Mouse (Mus musculus) liver, postnatal 0 days (tissue): Measurements from ENCODE around the gene Ang5. TPM values are rescaled to one million over a fixed set of nuclear protein-coding genes. Genes with fewer than 3 reads are reported as not detected.
"Not testable (repeated sequence)": the region's sequence is repeated elsewhere in the genome, so short reads cannot be mapped to it uniquely, and the experiment has no call there.

Source experiments
- ATAC-seq: fragments of 200-750 bp; cut with Nextera tagmentation; 2 replicates; pipeline ENCODE4 v1.8.0; 2017; ENCODE audit warnings: mild to moderate bottlenecking, moderate library complexity
- DNase-seq: peaks from one replicate; pipeline ENCODE4 v3.0.0-alpha.2; 2016
- H3K27ac ChIP-seq: fragments of 300-500 bp; sonication (generic); 2 replicates; pipeline ENCODE4 v1.5.1; 2014; ENCODE audit warnings: antibody characterized with exemption, moderate library complexity, mild to moderate bottlenecking, low read depth
- H3K27me3 ChIP-seq: fragments of 300-500 bp; sonication (generic); 2 replicates; pipeline ENCODE4 v1.6.1; 2014; ENCODE audit warnings: low read length, control low read depth, mixed read lengths; ENCODE audit not compliant: insufficient read depth
- H3K36me3 ChIP-seq: fragments of 300-500 bp; sonication (generic); replicated peaks from 2 replicates; pipeline ENCODE4 v1.6.1; 2014; ENCODE audit warnings: mild to moderate bottlenecking, control low read depth, low read length, moderate library complexity, mixed read lengths; ENCODE audit not compliant: insufficient read depth
- H3K4me1 ChIP-seq: fragments of 300-500 bp; sonication (generic); 2 replicates; pipeline ENCODE4 v1.6.1; 2014; ENCODE audit warnings: antibody characterized with exemption, mild to moderate bottlenecking, control low read depth; ENCODE audit not compliant: insufficient read depth
- H3K4me2 ChIP-seq: fragments of 300-500 bp; sonication (generic); 2 replicates; pipeline ENCODE4 v1.6.1; 2014; ENCODE audit warnings: low read depth, mild to moderate bottlenecking, low read length, moderate library complexity, mixed read lengths
- H3K4me3 ChIP-seq: fragments of 300-500 bp; sonication (generic); 2 replicates; pipeline ENCODE4 v1.5.1; 2014; ENCODE audit warnings: low read depth, low read length
- H3K9ac ChIP-seq: fragments of 300-500 bp; sonication (generic); replicated peaks from 2 replicates; pipeline ENCODE4 v1.6.1; 2014; ENCODE audit warnings: mild to moderate bottlenecking, moderate library complexity
- H3K9me3 ChIP-seq: fragments of 300-500 bp; sonication (generic); 2 replicates; pipeline ENCODE4 v1.6.1; 2016; ENCODE audit warnings: mild to moderate bottlenecking, control low read depth, low read length, mixed read lengths
- CTCF ChIP-seq: sonication (generic); IDR thresholded peaks from 2 replicates; pipeline ENCODE4 v1.5.1; 2016; ENCODE audit warnings: antibody characterized with exemption, low read depth
- EP300 ChIP-seq: IDR thresholded peaks from 2 replicates; pipeline ENCODE4 v1.6.1; 2016; ENCODE audit warnings: antibody characterized with exemption, low read depth, mild to moderate bottlenecking
- WGBS: fragments of 180-500 bp; shearing (Covaris S2); extraction: QIAGEN DNeasy Blood & Tissue Kit; methylation state at CpG from one replicate; pipeline ENCODE4 v1.1.7; 2014; ENCODE audit not compliant: insufficient replicate concordance; 5-methylcytosine and 5-hydroxymethylcytosine counted together
- polyA plus RNA-seq: library from polyadenylated mRNA; unstranded; fragments of >200 nt; fragmentation: Nextera tagmentation; extraction: Ambion mirVana; gene quantifications from 2 replicates; pipeline ENCODE4 v1.2.1, GENCODE M21; 2015

The Ang5 gene
- polyA plus RNA-seq, 1 experiment from 2014 or later: not detected

DNA sequence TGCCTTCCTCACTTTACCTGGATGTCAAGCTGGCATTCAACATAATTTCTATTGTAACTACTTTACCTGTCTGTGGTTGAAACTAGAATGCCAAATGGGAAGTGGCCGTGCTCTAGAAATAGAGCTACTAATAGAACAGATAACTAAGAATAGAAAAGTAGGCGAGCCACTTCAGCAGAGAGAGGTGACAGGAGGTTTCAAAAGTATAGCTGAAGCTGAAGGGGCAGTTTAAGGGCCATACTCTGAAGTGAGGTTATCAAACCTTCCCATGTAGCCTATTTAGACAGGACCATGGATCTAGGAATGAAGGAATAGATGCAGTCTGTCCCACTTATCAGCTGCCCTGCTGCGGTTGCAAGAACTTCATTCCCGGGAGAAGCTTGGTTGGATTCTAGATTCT is 26.6 kb downstream of the Ang5 start:
- TF ChIP-seq EP300: no peak
- TF ChIP-seq CTCF: no peak
- Histone ChIP-seq H3K36me3 (no peaks in the 10 kb centered on the region), H3K27ac (no peak overlapping the region), H3K27me3 (no peaks in the 10 kb centered on the region), H3K4me3 (no peak overlapping the region), H3K9me3 (no peaks in the 10 kb centered on the region), H3K4me1 (no peaks in the 10 kb centered on the region), H3K9ac (no peak overlapping the region), H3K4me2 (no peak overlapping the region)
- ATAC-seq: no peak
- DNase-seq: no peak
- 45% methylated on average over 4 of the region's 4 CpGs for WGBS

DNA sequence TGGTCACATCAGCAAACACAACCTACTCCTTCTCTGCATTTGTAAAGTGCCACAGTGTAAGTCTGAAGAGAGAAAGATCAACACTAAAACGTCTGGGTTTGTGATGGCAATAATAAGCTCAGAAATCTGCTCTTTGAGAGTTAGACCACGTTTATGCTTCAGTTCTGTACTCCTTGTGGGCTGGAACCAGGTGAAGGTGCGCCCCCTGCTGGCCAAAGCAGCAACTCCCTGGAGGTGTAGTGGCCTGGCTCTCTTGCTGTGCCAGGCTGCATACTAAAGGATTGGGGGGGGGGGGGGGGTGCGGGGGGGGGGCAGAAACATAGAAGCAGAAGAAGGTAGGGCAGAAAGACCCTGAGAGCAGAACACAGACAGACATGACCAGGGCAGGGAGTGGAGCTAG is 27.0 kb downstream of the Ang5 start:
- Histone ChIP-seq H3K9ac (no peak overlapping the region), H3K27ac (no peak overlapping the region), H3K4me1 (no peaks in the 10 kb centered on the region), H3K4me3 (no peak overlapping the region), H3K9me3 (no peaks in the 10 kb centered on the region), H3K27me3 (no peaks in the 10 kb centered on the region), H3K4me2 (no peak overlapping the region), H3K36me3 (no peaks in the 10 kb centered on the region)
- 2% methylated on average over 4 of the region's 4 CpGs for WGBS
- peak; percentile 77 for TF ChIP-seq CTCF
- TF ChIP-seq EP300: no peak
- ATAC-seq: peak; percentile 41; the same call in 1 of the 2 replicates
- peak; percentile 83 for DNase-seq

DNA sequence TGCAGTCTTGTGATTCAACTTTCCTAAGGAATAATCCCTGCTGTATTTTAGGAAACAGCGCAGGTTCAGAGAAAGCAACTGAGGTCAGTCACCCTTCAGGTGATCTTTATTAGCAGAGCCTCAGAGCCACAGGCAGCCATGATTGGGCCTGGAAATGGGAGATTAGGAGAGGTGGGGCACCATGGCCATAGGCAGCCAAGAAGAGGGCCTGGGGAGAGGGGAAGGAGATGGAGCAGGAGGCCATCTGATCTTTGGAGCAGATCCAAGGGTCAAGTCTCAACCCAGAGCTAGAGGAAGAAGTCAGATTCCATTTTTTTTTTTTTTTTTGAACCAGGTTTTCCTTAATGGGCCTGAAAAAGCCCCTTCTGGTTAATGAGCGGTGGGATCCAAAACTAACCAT is 29.3 kb downstream of the Ang5 start:
- H3K36me3 ChIP-seq: no peaks in the 10 kb centered on the region
- TF ChIP-seq EP300 (no peak), CTCF (no peak)
- no peaks in the 10 kb centered on the region for H3K4me1 ChIP-seq
- ATAC-seq (no peak), DNase-seq (no peak)
- H3K9me3 ChIP-seq: no peaks in the 10 kb centered on the region
- H3K27me3 ChIP-seq: no peaks in the 10 kb centered on the region
- H3K27ac ChIP-seq: no peak overlapping the region
- H3K4me3 ChIP-seq: no peak overlapping the region
- H3K9ac ChIP-seq: no peak overlapping the region
- H3K4me2 ChIP-seq: no peak overlapping the region
- 91% methylated on average over 2 of the region's 2 CpGs for whole genome bisulfite sequencing

DNA sequence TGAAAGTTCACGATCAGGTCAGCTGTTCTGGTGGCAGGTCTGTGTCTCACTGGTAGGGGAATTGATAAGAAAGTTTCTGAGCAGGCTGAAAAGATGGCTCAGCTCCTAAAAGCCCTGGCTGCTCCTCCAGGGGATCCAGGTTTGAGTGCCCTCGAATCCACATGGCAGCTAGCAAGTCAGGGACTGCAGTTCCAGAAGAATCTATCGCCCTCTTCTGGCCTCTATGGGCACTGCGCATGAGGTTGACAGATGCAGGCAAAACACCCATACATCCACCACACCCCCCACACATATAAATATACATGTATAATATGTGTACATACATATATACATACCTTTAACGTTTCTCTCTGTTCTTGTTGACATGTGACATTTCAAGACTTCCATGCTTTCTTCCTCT is 30.5 kb downstream of the Ang5 start:
- not testable (repeated sequence) for H3K4me1 ChIP-seq, ATAC-seq, H3K9ac ChIP-seq, H3K9me3 ChIP-seq, H3K27me3 ChIP-seq, H3K27ac ChIP-seq, H3K4me2 ChIP-seq, H3K4me3 ChIP-seq, H3K36me3 ChIP-seq
- peak; percentile 75 for DNase-seq
- TF ChIP-seq CTCF: peak; percentile 72
- 15% methylated on average over 5 of the region's 5 CpGs for WGBS

DNA sequence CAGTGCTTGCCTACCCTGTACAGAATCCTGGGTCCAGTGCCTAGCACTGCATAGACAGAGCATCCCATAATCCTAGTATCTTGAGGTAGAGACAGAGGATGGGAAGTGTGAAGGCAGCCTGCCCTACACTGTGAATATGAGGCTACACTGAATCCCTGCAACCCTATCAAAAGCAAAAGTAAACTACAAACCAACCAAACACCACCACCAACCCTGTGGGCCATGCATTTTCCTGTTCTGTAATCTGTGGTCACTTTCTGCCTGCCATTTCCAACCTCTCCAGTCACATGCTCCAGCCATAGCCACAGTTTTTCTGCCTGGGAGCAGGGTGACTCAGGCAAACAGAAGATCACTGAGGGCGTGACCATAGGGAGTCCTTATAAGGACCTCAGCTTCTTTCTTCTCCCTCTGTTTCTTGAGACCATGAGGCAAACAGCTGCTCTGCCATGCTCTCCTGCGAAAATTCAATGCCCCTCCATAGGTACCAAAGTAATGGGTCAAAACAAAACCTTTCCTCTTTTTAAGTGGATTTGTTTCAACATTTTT is 41.7 kb downstream of the Ang5 start:
- DNase-seq, ATAC-seq: not testable (repeated sequence)
- 57% methylated on average over 2 of the region's 2 CpGs for WGBS

DNA sequence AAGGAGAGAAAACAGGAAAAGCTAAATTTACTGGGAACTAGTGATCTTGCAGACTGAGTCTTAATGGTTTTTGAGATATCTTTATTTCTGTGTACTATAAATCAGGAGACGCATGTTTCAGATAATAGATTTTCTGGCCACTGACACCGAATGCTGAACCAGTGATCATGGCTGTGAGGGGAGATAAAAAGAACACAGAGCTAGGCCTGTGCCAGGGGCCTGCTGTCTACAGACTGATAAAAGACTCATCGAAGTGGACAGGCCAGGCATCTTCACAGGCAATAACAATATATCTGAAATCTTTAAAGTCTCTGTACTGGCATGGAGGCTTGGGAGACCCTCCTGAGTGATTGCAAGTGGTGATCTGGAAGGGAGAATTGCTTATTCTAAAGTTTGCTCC is 44.7 kb downstream of the Ang5 start:
- Histone ChIP-seq H3K9ac (no peak overlapping the region), H3K27ac (no peak overlapping the region), H3K36me3 (no peaks in the 10 kb centered on the region), H3K4me3 (no peak overlapping the region), H3K4me1 (no peaks in the 10 kb centered on the region), H3K9me3 (no peaks in the 10 kb centered on the region), H3K4me2 (no peak overlapping the region), H3K27me3 (no peaks in the 10 kb centered on the region)
- ATAC-seq: no peak
- TF ChIP-seq CTCF: no peak
- 0 out of 2 replicates have a peak, but pooled peaks have one; percentile 20 for TF ChIP-seq EP300
- WGBS: 53% methylated on average over 3 of the region's 3 CpGs
- DNase-seq: no peak

More for the DNA sequence above, 41.7 kb downstream of the Ang5 start:
- H3K27ac ChIP-seq, H3K36me3 ChIP-seq, H3K4me3 ChIP-seq, H3K27me3 ChIP-seq, H3K4me1 ChIP-seq, H3K9me3 ChIP-seq, H3K4me2 ChIP-seq, H3K9ac ChIP-seq: not testable (repeated sequence)

DNA sequence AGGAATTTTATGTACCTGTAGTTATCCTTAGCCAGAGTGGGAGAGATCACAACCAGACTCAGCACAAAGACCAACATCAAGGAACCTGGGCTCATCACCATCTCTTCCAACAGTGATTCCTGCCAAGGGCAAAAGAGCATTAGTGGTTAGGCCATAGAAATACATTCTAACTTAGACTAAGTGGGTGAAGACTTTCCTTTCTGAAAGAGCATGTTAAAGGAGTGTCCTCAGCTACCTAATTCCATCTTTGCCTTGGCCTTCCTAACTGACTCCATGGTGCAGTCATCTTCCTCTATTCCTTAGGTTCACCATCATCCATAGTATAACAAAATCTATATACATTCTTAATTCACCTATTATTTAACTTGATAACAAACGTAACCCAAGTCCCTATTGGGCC is 45.3 kb downstream of the Ang5 start, which contains the start of gene Ang6:
Gene Ang6 (minus strand): TSS at position 101 of the 400 bp plus-strand sequence.
- ATAC-seq (no peak), DNase-seq (no peak)
- no peak within 1 kb of the TSS for H3K4me2 ChIP-seq
- no peaks in the 10 kb centered on the region for H3K9me3 ChIP-seq
- no peaks in the 10 kb centered on the region for H3K27me3 ChIP-seq
- H3K4me3 ChIP-seq: no peak within 1 kb of the TSS
- no peaks in the 10 kb centered on the region for H3K4me1 ChIP-seq
- no peak for TF ChIP-seq CTCF
- no peak for TF ChIP-seq EP300
- WGBS: 56% methylated on average over 1 of the region's 1 CpGs
- H3K36me3 ChIP-seq: no peaks in the 10 kb centered on the region
- H3K9ac ChIP-seq: no peak within 1 kb of the TSS
- H3K27ac ChIP-seq: no peak within 1 kb of the TSS

DNA sequence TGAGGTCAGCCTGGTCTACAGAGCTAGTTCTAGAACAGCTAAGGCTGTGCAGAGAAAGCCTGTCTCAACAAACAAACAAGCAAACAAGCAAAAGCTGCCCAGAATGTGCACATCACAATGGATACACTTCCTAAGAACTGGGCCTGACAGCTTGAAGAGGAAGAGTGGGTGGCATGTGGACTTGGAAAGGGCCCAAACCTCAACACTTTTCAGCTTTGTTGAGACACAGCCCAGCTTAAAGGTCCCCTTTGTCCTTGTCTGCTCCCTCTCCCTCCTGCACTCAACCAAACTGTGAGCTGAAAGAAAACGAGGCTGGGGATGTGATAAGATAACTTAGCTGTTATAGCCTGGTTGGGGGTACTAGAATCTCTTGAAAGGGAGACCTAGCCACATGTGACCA is 51.2 kb downstream of the Ang5 start:
- WGBS: no CpG with 5 or more reads among the region's 1 CpGs
- not testable (repeated sequence) for ATAC-seq, H3K27me3 ChIP-seq

DNA sequence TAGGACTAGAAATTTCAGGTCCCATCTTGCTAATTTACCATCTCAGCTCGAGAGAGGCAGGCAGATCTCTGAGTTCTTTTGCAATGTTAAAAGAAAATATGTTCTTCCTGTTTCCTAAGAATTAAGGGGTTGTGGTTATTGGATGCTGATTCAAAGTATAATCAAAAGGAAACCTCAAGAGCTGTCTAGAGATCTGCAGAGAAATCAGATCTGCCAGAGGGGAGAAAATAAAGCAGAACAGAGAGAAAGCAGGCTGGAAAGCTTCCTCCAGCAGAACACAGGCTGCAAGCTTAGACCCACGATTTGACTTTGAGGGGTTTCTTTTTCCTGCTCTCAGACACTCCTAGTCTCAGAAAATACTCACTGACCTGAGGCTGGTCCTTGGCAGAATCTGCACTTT is 52.8 kb downstream of the Ang5 start:
- ATAC-seq, H3K4me3 ChIP-seq, H3K4me1 ChIP-seq, H3K9me3 ChIP-seq, H3K27me3 ChIP-seq, DNase-seq, H3K9ac ChIP-seq, H3K36me3 ChIP-seq, H3K27ac ChIP-seq, H3K4me2 ChIP-seq: not testable (repeated sequence)
- WGBS: 6% methylated on average over 2 of the region's 2 CpGs

More for the DNA sequence above, 51.2 kb downstream of the Ang5 start:
- not testable (repeated sequence) for H3K9me3 ChIP-seq, H3K4me3 ChIP-seq, H3K4me1 ChIP-seq, H3K27ac ChIP-seq, H3K4me2 ChIP-seq, DNase-seq, H3K9ac ChIP-seq, H3K36me3 ChIP-seq
